Mouse (Mus musculus): Measurements from ENCODE around the gene Lrch4. TPM values are rescaled to one million over a fixed set of nuclear protein-coding genes. Genes with fewer than 3 reads are reported as not detected.

Gene Lrch4
- polyA plus RNA-seq, 2 experiments: 13.9 to 21.7 TPM

- no peak for DNase-seq (ENCODE audit: low read depth in 3 of 3, low spot score in 3 of 3)
- Histone ChIP-seq H3K9ac (replicated peaks) (no peak overlapping the region), H3K4me1 (replicated peaks; ENCODE audit: control insufficient read depth in 2 of 2, insufficient read depth in 2 of 2, low read length in 1 of 2) (peaks cover 19 to 20% of the 10 kb centered on the region in 2 experiments), H3K27ac (no peak overlapping the region), H3K27me3 (ENCODE audit: control insufficient read depth, insufficient read depth, low read length) (no peaks in the 10 kb centered on the region), H3K36me3 (replicated peaks; ENCODE audit: control insufficient read depth, insufficient read depth, low read depth) (peaks cover 34% of the 10 kb centered on the region), H3K4me3 (ENCODE audit: insufficient read depth in 1 of 2, low read depth in 2 of 2, low read length in 2 of 2) (no peak overlapping the region), H3K9me3 (ENCODE audit: control insufficient read depth, low read length) (no peaks in the 10 kb centered on the region), H3K4me2 (ENCODE audit: low read depth) (no peak overlapping the region)
- ATAC-seq (ENCODE audit: insufficient read depth): no peak
- TF ChIP-seq EP300 (IDR thresholded peaks at IDR 0.05; ENCODE audit: low read depth): no peak
- 84% methylated on average over 3 of the region's 3 CpGs for WGBS (ENCODE audit: insufficient replicate concordance)
These were observed 49.8 kb downstream of the Lrch4 start for GRCm38 (mm10) chr5:137678736-137679135.

- 87% methylated on average over 4 of the region's 4 CpGs for WGBS (ENCODE audit: insufficient replicate concordance)
- no peaks in the 10 kb centered on the region for H3K9me3 ChIP-seq (ENCODE audit: control insufficient read depth, low read length)
- no peaks in the 10 kb centered on the region for H3K27me3 ChIP-seq (ENCODE audit: control insufficient read depth, insufficient read depth, low read length)
- H3K9ac ChIP-seq (replicated peaks): no peak overlapping the region
- DNase-seq (ENCODE audit: low read depth in 3 of 3, low spot score in 3 of 3) (no peak), ATAC-seq (ENCODE audit: insufficient read depth) (no peak)
- no peak overlapping the region for H3K4me3 ChIP-seq (ENCODE audit: insufficient read depth in 1 of 2, low read depth in 2 of 2, low read length in 2 of 2)
- no peak overlapping the region for H3K27ac ChIP-seq
- H3K4me2 ChIP-seq (ENCODE audit: low read depth): no peak overlapping the region
- peaks cover 31% of the 10 kb centered on the region for H3K36me3 ChIP-seq (replicated peaks; ENCODE audit: control insufficient read depth, insufficient read depth, low read depth)
- peaks cover 12% of the 10 kb centered on the region in 2 experiments for H3K4me1 ChIP-seq (replicated peaks; ENCODE audit: control insufficient read depth in 2 of 2, insufficient read depth in 2 of 2, low read length in 1 of 2)
- TF ChIP-seq CTCF (IDR thresholded peaks at IDR 0.05; ENCODE audit: low read depth) (no peak), EP300 (IDR thresholded peaks at IDR 0.05; ENCODE audit: low read depth) (no peak)
These were observed 50.8 kb downstream of the Lrch4 start for GRCm38 (mm10) chr5:137679726-137680125.

DNA sequence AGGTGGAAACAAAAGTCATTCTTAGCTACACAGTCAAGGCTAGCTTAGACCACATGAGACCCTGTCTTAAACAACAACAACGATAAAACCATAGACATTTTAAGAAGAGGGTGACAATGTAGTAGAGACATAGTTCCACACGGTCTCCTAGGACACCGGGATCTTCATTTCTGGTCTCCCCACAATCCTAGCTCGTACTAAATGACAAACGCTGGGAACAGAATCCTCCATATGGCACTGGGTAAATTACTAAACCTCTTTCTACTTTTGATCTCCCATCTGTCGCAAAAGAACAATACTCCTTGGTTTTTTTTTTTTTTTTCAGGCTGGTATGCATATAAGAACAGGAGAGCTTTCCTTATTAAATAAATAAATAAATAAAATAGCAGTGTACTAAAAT, 53.6 kb downstream of the Lrch4 start:
- Histone ChIP-seq H3K27me3 (ENCODE audit: control insufficient read depth, insufficient read depth, low read length) (no peaks in the 10 kb centered on the region), H3K4me1 (replicated peaks; ENCODE audit: control insufficient read depth in 2 of 2, insufficient read depth in 2 of 2, low read length in 1 of 2) (peaks cover 29 to 34% of the 10 kb centered on the region in 2 experiments), H3K9ac (replicated peaks) (peak overlapping the region; percentile 73), H3K36me3 (replicated peaks; ENCODE audit: control insufficient read depth, insufficient read depth, low read depth) (peaks cover 21% of the 10 kb centered on the region), H3K27ac (no peak overlapping the region), H3K4me3 (ENCODE audit: insufficient read depth in 1 of 2, low read depth in 2 of 2, low read length in 2 of 2) (peak overlapping the region; percentile 21 to 69; a peak in 3 of 4 replicates), H3K9me3 (ENCODE audit: control insufficient read depth, low read length) (no peaks in the 10 kb centered on the region), H3K4me2 (ENCODE audit: low read depth) (peak overlapping the region; percentile 70)
- no peak for ATAC-seq (ENCODE audit: insufficient read depth)
- no peak for TF ChIP-seq CTCF (IDR thresholded peaks at IDR 0.05; ENCODE audit: low read depth)
- no peak for TF ChIP-seq EP300 (IDR thresholded peaks at IDR 0.05; ENCODE audit: low read depth)
- DNase-seq (ENCODE audit: low read depth in 3 of 3, low spot score in 3 of 3): no peak
- WGBS (ENCODE audit: insufficient replicate concordance): 84% methylated on average over 6 of the region's 6 CpGs

- Histone ChIP-seq H3K27me3 (ENCODE audit: control insufficient read depth, insufficient read depth, low read length) (no peaks in the 10 kb centered on the region), H3K27ac (peak overlapping the region; percentile 61), H3K4me1 (replicated peaks; ENCODE audit: control insufficient read depth in 2 of 2, insufficient read depth in 2 of 2, low read length in 1 of 2) (peaks cover 39% of the 10 kb centered on the region in 2 experiments), H3K36me3 (replicated peaks; ENCODE audit: control insufficient read depth, insufficient read depth, low read depth) (peaks cover 21% of the 10 kb centered on the region), H3K9ac (replicated peaks) (peak overlapping the region; percentile 73), H3K4me2 (ENCODE audit: low read depth) (peak overlapping the region; percentile 70), H3K4me3 (ENCODE audit: insufficient read depth in 1 of 2, low read depth in 2 of 2, low read length in 2 of 2) (peak overlapping the region; percentile 69 to 85), H3K9me3 (ENCODE audit: control insufficient read depth, low read length) (no peaks in the 10 kb centered on the region)
- TF ChIP-seq EP300 (IDR thresholded peaks at IDR 0.05; ENCODE audit: low read depth): no peak
- DNase-seq (ENCODE audit: low read depth in 3 of 3, low spot score in 3 of 3): no peak
- 5% methylated on average over 28 of the region's 28 CpGs for WGBS (ENCODE audit: insufficient replicate concordance)
- ATAC-seq (ENCODE audit: insufficient read depth): no peak
These were observed 54.7 kb downstream of the Lrch4 start for GRCm38 (mm10) chr5:137683388-137684293.

DNA sequence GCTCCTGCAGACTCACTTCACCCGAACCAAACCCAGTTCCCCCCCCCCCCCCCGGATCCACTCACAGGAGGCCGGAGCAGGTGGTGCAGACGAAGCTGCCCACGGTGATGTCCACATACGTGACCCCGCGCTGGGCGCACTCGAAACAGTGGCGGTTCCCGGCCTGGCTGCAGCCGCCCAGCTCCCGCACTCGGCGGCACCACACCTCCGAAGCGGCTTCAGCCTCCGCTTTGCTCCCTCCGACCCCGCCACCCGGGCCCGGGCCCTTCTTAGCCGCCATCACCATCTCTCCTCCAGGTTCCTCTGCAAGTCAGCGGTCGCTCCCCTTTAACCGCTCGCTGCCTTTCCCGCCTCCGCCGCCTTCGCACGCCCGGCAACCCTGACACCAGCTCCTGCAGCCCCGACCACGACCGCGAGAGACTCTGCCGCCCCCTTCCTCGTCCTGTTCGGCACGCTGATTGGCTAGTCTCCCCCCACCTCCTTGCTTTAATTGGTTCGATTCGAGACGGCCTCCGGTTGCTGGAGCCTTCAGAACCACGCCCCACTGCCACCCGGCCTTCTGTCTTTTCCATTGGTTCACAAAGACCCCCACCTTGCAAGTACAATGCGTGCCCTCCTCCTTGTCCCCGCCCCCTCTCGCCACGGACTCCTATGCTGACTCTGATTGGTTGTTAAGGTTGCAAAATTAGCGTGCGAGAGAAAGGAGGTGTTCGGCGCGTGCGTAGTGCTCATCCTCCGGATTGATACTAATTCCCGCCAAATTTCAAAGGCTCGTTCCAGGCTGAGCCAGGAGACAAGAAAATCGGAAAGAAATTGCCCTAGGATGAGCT, 55.6 kb downstream of the Lrch4 start, which contains the start of gene Agfg2:
TSS of gene Agfg2 (minus strand) at position 433 of the 830 bp plus-strand sequence.
- under 1% methylated on average over 62 of the region's 62 CpGs for WGBS (ENCODE audit: insufficient replicate concordance)
- Histone ChIP-seq H3K9ac (replicated peaks) (peak within 1 kb of the TSS; percentile 76), H3K4me1 (replicated peaks; ENCODE audit: control insufficient read depth in 2 of 2, insufficient read depth in 2 of 2, low read length in 1 of 2) (peaks cover 39% of the 10 kb centered on the region in 2 experiments)

More for the DNA sequence above, 55.6 kb downstream of the Lrch4 start, which contains the start of gene Agfg2:
- Histone ChIP-seq H3K9me3 (ENCODE audit: control insufficient read depth, low read length) (no peaks in the 10 kb centered on the region), H3K4me3 (ENCODE audit: insufficient read depth in 1 of 2, low read depth in 2 of 2, low read length in 2 of 2) (peak within 1 kb of the TSS; percentile 69 to 85), H3K27ac (peak within 1 kb of the TSS; percentile 99), H3K27me3 (ENCODE audit: control insufficient read depth, insufficient read depth, low read length) (no peaks in the 10 kb centered on the region), H3K4me2 (ENCODE audit: low read depth) (peak within 1 kb of the TSS; percentile 70), H3K36me3 (replicated peaks; ENCODE audit: control insufficient read depth, insufficient read depth, low read depth) (peaks cover 18% of the 10 kb centered on the region)
- TF ChIP-seq CTCF (IDR thresholded peaks at IDR 0.05; ENCODE audit: low read depth): peak; percentile 50; the same call in 1 of the 2 replicates
- peak; percentile 60 for TF ChIP-seq EP300 (IDR thresholded peaks at IDR 0.05; ENCODE audit: low read depth)
- DNase-seq (ENCODE audit: low read depth in 3 of 3, low spot score in 3 of 3): peak; percentile 100
- peak; percentile 85 for ATAC-seq (ENCODE audit: insufficient read depth)
